Mouse (Mus musculus) ES-CJ7 (cell line): ENCODE data around the gene Neurod2.

ENCODE experiments used
- DNase-seq: peaks from one replicate; pipeline ENCODE4 v3.0.0; 2011; ENCODE audit warnings: low read depth, low spot score

Neurod2 gene

GRCm38 (mm10) chr11:98354445-98354844 lies 25.0 kb upstream of the Neurod2 start:
- no peak for DNase-seq

- DNase-seq = no peak
Observed at GRCm38 (mm10) chr11:98353651-98354211, 24.3 kb upstream of the Neurod2 start.

GRCm38 (mm10) chr11:98352272-98352990 lies 23.0 kb upstream of the Neurod2 start:
- DNase-seq = no peak

- no peak for DNase-seq
Observed at GRCm38 (mm10) chr11:98349308-98349707, 19.9 kb upstream of the Neurod2 start.

GRCm38 (mm10) chr11:98348083-98348961 lies 18.9 kb upstream of the Neurod2 start, which contains the start of gene Ppp1r1b:
Ppp1r1b (plus strand) TSS chr11:98348404.
- DNase-seq = no peak

GRCm38 (mm10) chr11:98347385-98348082 lies 18.1 kb upstream of the Neurod2 start:
- DNase-seq = no peak

- DNase-seq = no peak
Observed at GRCm38 (mm10) chr11:98346168-98346567, 16.7 kb upstream of the Neurod2 start.

- DNase-seq = peak; percentile 85
Observed at GRCm38 (mm10) chr11:98345253-98345652, 15.8 kb upstream of the Neurod2 start.

- peak; percentile 86 for DNase-seq
Observed at GRCm38 (mm10) chr11:98342000-98342945, 12.8 kb upstream of the Neurod2 start.

- DNase-seq = no peak
Observed at GRCm38 (mm10) chr11:98341174-98341573, 11.7 kb upstream of the Neurod2 start.

GRCm38 (mm10) chr11:98340597-98340996 lies 11.1 kb upstream of the Neurod2 start:
- DNase-seq = no peak

GRCm38 (mm10) chr11:98339679-98340287 lies 10.3 kb upstream of the Neurod2 start:
- no peak for DNase-seq

- no peak for DNase-seq
Observed at GRCm38 (mm10) chr11:98339071-98339501, 9.6 kb upstream of the Neurod2 start.

- DNase-seq = no peak
Observed at GRCm38 (mm10) chr11:98338507-98338961, 9.1 kb upstream of the Neurod2 start.

GRCm38 (mm10) chr11:98336245-98337107 lies 7.0 kb upstream of the Neurod2 start:
- peak; percentile 69 for DNase-seq

GRCm38 (mm10) chr11:98335250-98335649 lies 5.8 kb upstream of the Neurod2 start:
- DNase-seq = no peak

GRCm38 (mm10) chr11:98333981-98334741 lies 4.7 kb upstream of the Neurod2 start:
- DNase-seq = no peak

- DNase-seq = no peak
Observed at GRCm38 (mm10) chr11:98333263-98333696, 3.8 kb upstream of the Neurod2 start.
